Mouse (Mus musculus) erythroblast, embryonic 14.5 days (primary cell): ENCODE measurements at regions not wholly inside any gene's neighbourhood (a gene's known extent, or its start where the extent isn't known, plus 50 kb on each side); places are given as distances from the start of the nearest gene placed in this dataset.

Source experiments
- H3K27me3 ChIP-seq: 2 replicates; pipeline ENCODE4 v1.6.1; 2012; ENCODE audit warnings: inconsistent platforms; ENCODE audit not compliant: control insufficient read depth
- H3K36me3 ChIP-seq: 2 replicates; pipeline ENCODE4 v1.6.1; 2012; ENCODE audit warnings: mild to moderate bottlenecking, inconsistent platforms; ENCODE audit not compliant: control insufficient read depth
- H3K4me1 ChIP-seq: 2 replicates; pipeline ENCODE4 v1.6.1; 2012; ENCODE audit warnings: inconsistent platforms; ENCODE audit not compliant: control insufficient read depth
- H3K4me3 ChIP-seq: replicated peaks from 2 replicates; pipeline ENCODE3; 2012; ENCODE audit warnings: moderate library complexity, mild to moderate bottlenecking, inconsistent platforms
- H3K9me3 ChIP-seq: 2 replicates; pipeline ENCODE4 v1.6.1; 2012; ENCODE audit warnings: low read length, inconsistent platforms, mixed read lengths; ENCODE audit not compliant: control insufficient read depth
- GATA1 ChIP-seq: IDR thresholded peaks from 2 replicates; pipeline ENCODE4 v1.6.1; 2012; ENCODE audit warnings: low read length, inconsistent platforms, mixed read lengths
- TAL1 ChIP-seq: IDR thresholded peaks from 3 replicates; pipeline ENCODE4 v1.6.1; 2012; ENCODE audit warnings: low read length, inconsistent platforms, mixed read lengths

- Histone ChIP-seq H3K4me3 (no peak overlapping the region), H3K36me3 (no peaks in the 10 kb centered on the region), H3K4me1 (no peaks in the 10 kb centered on the region), H3K27me3 (no peaks in the 10 kb centered on the region), H3K9me3 (no peaks in the 10 kb centered on the region)
- TF ChIP-seq TAL1, result no peak
- TF ChIP-seq GATA1, result no peak
Observed at GRCm38 (mm10) chr2:171628182-171628850, 414.9 kb downstream of the Cbln4 start.

DNA sequence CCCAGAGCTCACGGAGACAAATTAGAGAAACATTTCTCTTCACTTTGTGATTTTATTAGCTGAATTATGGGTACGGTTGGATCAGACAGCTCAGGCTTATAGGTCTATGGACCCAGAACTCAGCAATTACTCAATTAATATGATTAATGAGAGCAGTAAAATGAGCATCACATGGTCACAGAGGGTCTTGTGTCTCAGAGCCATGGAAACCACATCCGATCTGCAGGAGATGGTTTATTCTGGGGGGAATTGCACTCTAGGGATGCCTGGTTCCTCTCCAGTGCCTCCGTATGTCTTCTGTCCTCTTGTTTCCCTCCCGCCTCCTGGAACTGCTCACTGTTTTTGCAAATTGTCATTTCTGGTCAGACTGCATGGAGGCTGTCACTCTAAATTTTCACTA is 422.6 kb downstream of the Cbln4 start:
- Histone ChIP-seq H3K9me3 (no peaks in the 10 kb centered on the region), H3K4me1 (peaks cover 7% of the 10 kb centered on the region), H3K36me3 (no peaks in the 10 kb centered on the region), H3K27me3 (no peaks in the 10 kb centered on the region), H3K4me3 (no peak overlapping the region)
- TF ChIP-seq TAL1 (no peak), GATA1 (no peak)

DNA sequence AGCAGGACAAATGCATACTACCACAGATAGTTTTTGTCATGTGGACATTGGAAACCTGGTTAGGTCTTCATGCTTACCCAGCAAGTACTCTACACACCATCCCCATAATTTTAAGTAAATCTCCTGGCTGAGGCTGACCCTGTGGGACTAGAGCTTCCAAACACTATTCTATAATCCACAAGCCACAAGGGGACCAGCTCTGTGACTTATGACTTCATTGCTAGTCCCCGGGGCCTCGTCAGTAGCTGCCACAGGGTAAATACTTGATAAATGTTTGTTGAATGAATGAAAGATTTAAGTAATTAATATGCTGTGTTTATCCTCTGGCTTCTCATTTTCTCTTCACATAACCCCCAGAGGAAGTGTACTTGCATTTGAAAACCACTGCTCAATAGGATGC is 423.0 kb downstream of the Cbln4 start:
- no peaks in the 10 kb centered on the region for H3K9me3 ChIP-seq
- H3K27me3 ChIP-seq, result no peaks in the 10 kb centered on the region
- H3K36me3 ChIP-seq, result no peaks in the 10 kb centered on the region
- H3K4me3 ChIP-seq, result no peak overlapping the region
- no peak for TF ChIP-seq TAL1
- no peak for TF ChIP-seq GATA1
- peaks cover 9% of the 10 kb centered on the region for H3K4me1 ChIP-seq

DNA sequence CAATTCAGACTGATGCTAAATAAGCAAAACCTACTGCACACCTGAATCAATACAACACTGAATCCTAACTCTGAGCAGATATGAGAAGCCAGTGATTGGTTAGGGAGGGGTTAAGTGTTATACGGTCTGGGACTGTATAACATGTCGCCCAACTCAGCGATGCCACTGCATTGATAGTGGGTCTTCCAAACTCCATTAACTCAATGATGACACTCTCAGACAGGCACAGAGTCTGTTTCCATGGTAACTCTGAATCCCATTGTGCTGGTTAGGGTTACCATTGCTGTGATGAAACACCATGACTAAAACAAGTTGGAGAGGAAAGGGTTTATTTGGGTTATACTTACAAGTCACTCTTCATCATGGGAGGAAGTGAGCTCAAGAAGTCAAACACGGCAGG is 424.5 kb downstream of the Cbln4 start:
- TF ChIP-seq GATA1 (no peak), TAL1 (no peak)

GRCm38 (mm10) chr2:171618333-171618732 is 424.9 kb downstream of the Cbln4 start:
- no peaks in the 10 kb centered on the region for H3K9me3 ChIP-seq
- no peak for TF ChIP-seq GATA1
- no peak for TF ChIP-seq TAL1
- H3K4me1 ChIP-seq, result peaks cover 9% of the 10 kb centered on the region
- H3K4me3 ChIP-seq, result no peak overlapping the region
- no peaks in the 10 kb centered on the region for H3K27me3 ChIP-seq
- no peaks in the 10 kb centered on the region for H3K36me3 ChIP-seq

More for the DNA sequence above, 424.5 kb downstream of the Cbln4 start:
- Histone ChIP-seq H3K9me3 (no peaks in the 10 kb centered on the region), H3K4me3 (no peak overlapping the region), H3K36me3 (no peaks in the 10 kb centered on the region), H3K4me1 (peaks cover 9% of the 10 kb centered on the region), H3K27me3 (no peaks in the 10 kb centered on the region)

DNA sequence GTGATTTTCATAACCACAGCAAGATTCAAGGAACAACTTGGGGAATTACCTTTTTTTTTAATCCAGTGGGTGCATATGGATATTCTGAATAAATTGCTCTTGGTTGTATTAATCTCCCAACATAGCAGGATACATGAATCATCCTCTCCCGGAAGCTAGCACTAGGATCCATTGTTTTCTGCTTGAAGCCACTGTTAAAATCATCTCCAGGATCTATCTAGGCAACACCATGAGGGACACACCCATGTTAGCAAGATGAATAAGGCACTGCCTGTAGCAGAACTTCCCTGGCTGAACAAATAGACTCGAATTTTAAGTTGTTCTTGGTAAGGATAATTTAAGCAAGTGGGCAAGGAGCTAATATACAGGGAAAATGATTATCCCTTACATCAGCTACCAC is 427.8 kb downstream of the Cbln4 start:
- Histone ChIP-seq H3K4me1 (peaks cover 9% of the 10 kb centered on the region), H3K27me3 (no peaks in the 10 kb centered on the region), H3K36me3 (no peaks in the 10 kb centered on the region), H3K9me3 (no peaks in the 10 kb centered on the region), H3K4me3 (no peak overlapping the region)
- TF ChIP-seq GATA1 (no peak), TAL1 (no peak)

DNA sequence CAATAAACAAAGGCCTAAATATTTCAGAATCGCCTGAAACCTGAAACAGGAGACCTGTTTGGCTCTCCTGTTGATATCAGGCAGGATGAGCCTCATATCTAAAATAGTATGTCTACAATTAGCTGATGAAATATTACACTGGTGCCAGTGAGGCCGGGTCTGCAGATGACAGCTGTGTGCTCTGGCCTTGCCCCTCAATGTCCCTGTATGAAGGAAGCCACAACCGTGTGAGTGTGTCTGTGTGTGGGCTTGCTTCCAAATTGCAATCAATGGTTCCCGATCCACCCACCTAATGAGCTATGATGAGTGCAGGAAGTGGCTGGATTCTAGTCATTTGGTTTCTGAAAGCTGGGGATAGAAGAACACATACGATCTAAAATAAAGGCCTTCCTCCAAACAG is 438.2 kb downstream of the Cbln4 start:
- TF ChIP-seq GATA1, result no peak
- no peak for TF ChIP-seq TAL1
- Histone ChIP-seq H3K4me3 (no peak overlapping the region), H3K9me3 (peaks cover 2% of the 10 kb centered on the region; the same call in 1 of the 2 replicates), H3K27me3 (no peaks in the 10 kb centered on the region), H3K4me1 (no peaks in the 10 kb centered on the region), H3K36me3 (no peaks in the 10 kb centered on the region)

DNA sequence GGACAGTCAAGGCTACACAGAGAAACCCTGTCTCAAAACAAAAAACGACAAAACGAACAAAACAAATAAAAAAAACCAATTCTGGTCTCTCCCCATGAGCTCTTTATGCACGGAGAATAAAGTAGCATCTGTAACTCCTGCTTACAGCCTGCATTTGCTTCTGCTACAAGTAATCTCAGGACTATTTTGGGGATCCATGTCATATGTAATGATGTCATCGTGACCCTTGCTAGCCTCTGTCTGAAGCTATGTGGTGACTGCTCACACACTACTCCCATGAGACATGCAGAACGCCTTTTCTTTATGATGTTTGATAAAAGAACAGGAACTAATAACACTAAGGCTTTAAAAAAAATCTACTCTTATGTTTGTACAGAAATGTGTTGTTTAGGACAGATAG is 448.0 kb downstream of the Cbln4 start:
- H3K4me1 ChIP-seq, result no peaks in the 10 kb centered on the region
- H3K27me3 ChIP-seq, result no peaks in the 10 kb centered on the region
- H3K4me3 ChIP-seq, result no peak overlapping the region
- H3K36me3 ChIP-seq, result no peaks in the 10 kb centered on the region
- TF ChIP-seq TAL1 (no peak), GATA1 (no peak)
- H3K9me3 ChIP-seq, result peaks cover 3% of the 10 kb centered on the region; the same call in 1 of the 2 replicates

GRCm38 (mm10) chr2:171593884-171594283 is 449.4 kb downstream of the Cbln4 start:
- H3K4me1 ChIP-seq, result no peaks in the 10 kb centered on the region
- peaks cover 3% of the 10 kb centered on the region; the same call in 1 of the 2 replicates for H3K9me3 ChIP-seq
- H3K4me3 ChIP-seq, result no peak overlapping the region
- no peaks in the 10 kb centered on the region for H3K27me3 ChIP-seq
- H3K36me3 ChIP-seq, result no peaks in the 10 kb centered on the region
- TF ChIP-seq TAL1 (no peak), GATA1 (no peak)

GRCm38 (mm10) chr2:171592315-171592714 is 451.0 kb downstream of the Cbln4 start:
- H3K4me3 ChIP-seq, result no peak overlapping the region
- no peaks in the 10 kb centered on the region for H3K27me3 ChIP-seq
- no peaks in the 10 kb centered on the region for H3K4me1 ChIP-seq
- H3K36me3 ChIP-seq, result no peaks in the 10 kb centered on the region
- TF ChIP-seq TAL1 (no peak), GATA1 (no peak)
- peaks cover 6% of the 10 kb centered on the region; the same call in 1 of the 2 replicates for H3K9me3 ChIP-seq
